Mouse (Mus musculus) intestine, postnatal 0 days (tissue): ENCODE data around the gene Timm29. TPM values are rescaled to one million over a fixed set of nuclear protein-coding genes. Genes with fewer than 3 reads are reported as not detected.

ENCODE experiments used
- ATAC-seq: fragments of 200-750 bp; cut with Nextera tagmentation; 2 replicates; pipeline ENCODE4 v1.8.0; 2017; ENCODE audit warnings: mild to moderate bottlenecking, moderate TSS enrichment, moderate library complexity
- H3K27ac ChIP-seq: fragments of 300-500 bp; sonication (generic); 2 replicates; pipeline ENCODE4 v1.5.1; 2014; ENCODE audit warnings: mild to moderate bottlenecking, low read depth, low read length, moderate library complexity
- H3K27me3 ChIP-seq: fragments of 300-500 bp; sonication (generic); replicated peaks from 2 replicates; pipeline ENCODE4 v1.6.1; 2014; ENCODE audit warnings: low read length, mixed read lengths; ENCODE audit not compliant: control insufficient read depth, insufficient read depth
- H3K36me3 ChIP-seq: fragments of 300-500 bp; sonication (generic); 2 replicates; pipeline ENCODE4 v1.6.1; 2014; ENCODE audit warnings: mild to moderate bottlenecking, moderate library complexity; ENCODE audit not compliant: control insufficient read depth, insufficient read depth
- H3K4me1 ChIP-seq: fragments of 300-500 bp; sonication (generic); replicated peaks from 2 replicates; pipeline ENCODE4 v1.6.1; 2014; ENCODE audit warnings: antibody characterized with exemption, low read length, mixed read lengths; ENCODE audit not compliant: control insufficient read depth, insufficient read depth
- H3K4me2 ChIP-seq: fragments of 300-500 bp; sonication (generic); replicated peaks from 2 replicates; pipeline ENCODE4 v1.6.1; 2014; ENCODE audit warnings: low read depth, mild to moderate bottlenecking, moderate library complexity
- H3K4me3 ChIP-seq: fragments of 300-500 bp; sonication (generic); 2 replicates; pipeline ENCODE4 v1.5.1; 2014; ENCODE audit warnings: low read depth, low read length
- H3K9ac ChIP-seq: fragments of 300-500 bp; sonication (generic); 2 replicates; pipeline ENCODE4 v1.6.1; 2014; ENCODE audit warnings: mild to moderate bottlenecking, low read depth, low read length
- H3K9me3 ChIP-seq: fragments of 300-500 bp; sonication (generic); 2 replicates; pipeline ENCODE4 v1.6.1; 2016; ENCODE audit warnings: mixed run types; ENCODE audit not compliant: control insufficient read depth
- CTCF ChIP-seq: sonication (generic); IDR thresholded peaks from 2 replicates; pipeline ENCODE4 v1.5.1; 2016; ENCODE audit warnings: low read depth, mild to moderate bottlenecking, control low read depth, antibody characterized with exemption, moderate library complexity
- WGBS: fragments of 180-500 bp; shearing (Covaris S2); extraction: QIAGEN DNeasy Blood & Tissue Kit; methylation state at CpG from one replicate; pipeline ENCODE4 v1.1.7; 2014; 5-methylcytosine and 5-hydroxymethylcytosine counted together
- polyA plus RNA-seq: library from polyadenylated mRNA; unstranded; fragments of >200 nt; fragmentation: Nextera tagmentation; extraction: Ambion mirVana; gene quantifications from 2 replicates; pipeline ENCODE4 v1.2.1, GENCODE M21; 2015

Timm29 gene
- polyA plus RNA-seq, 1 experiment from 2014 or later = 15.9 TPM

DNA sequence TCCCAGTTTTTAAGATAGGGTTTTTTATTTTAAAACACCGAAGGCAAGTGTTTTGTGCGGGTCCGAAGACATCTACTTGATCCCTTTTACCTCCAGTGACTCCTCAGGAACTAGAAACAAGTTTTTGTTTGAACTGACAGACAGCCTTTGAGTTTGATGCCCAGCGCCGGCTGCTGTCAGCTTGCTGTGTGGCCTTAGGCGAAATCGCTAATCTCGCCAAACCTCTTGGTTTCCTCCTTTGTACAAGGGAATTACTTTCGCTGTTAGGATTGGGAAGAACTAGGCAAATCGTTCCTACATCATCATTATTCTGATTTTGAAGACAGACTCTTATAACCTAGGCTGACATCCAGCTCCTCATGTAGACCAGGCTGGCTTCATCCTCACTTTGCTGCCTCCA is 24.5 kb downstream of the Timm29 start:
- Histone ChIP-seq H3K4me3 (peak overlapping the region; percentile 81), H3K4me1 (no peaks in the 10 kb centered on the region), H3K9me3 (no peaks in the 10 kb centered on the region), H3K4me2 (peak overlapping the region; percentile 69), H3K9ac (peak overlapping the region; percentile 87), H3K36me3 (no peaks in the 10 kb centered on the region), H3K27me3 (no peaks in the 10 kb centered on the region), H3K27ac (peak overlapping the region; percentile 92)
- TF ChIP-seq CTCF = no peak
- 3% methylated on average over 10 of the region's 10 CpGs for WGBS
- ATAC-seq = no peak

DNA sequence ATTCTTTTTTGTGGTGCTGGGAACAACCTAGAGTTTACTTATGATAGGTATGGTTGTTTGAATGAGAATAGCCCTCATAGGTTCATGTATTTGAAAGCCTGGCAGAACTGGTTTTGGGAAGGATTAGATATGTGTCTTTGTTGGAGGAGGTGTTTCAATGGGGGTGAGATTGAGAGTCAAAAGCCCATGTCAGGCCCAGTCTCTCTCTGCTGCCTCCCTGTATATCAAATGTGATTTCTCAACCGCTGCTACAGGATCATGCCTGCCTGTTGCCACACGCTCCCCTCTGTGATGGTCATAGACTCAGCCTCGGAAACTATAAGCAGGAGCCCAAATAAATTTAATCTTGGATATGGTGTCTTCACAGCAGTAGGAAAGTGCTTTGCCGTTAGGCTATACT is 27.7 kb downstream of the Timm29 start:
- H3K27me3 ChIP-seq = no peaks in the 10 kb centered on the region
- no peaks in the 10 kb centered on the region for H3K4me1 ChIP-seq
- H3K9me3 ChIP-seq = no peaks in the 10 kb centered on the region
- no peak overlapping the region for H3K9ac ChIP-seq
- H3K36me3 ChIP-seq = no peaks in the 10 kb centered on the region
- no peak overlapping the region for H3K27ac ChIP-seq
- no peak for ATAC-seq
- no peak overlapping the region for H3K4me2 ChIP-seq
- TF ChIP-seq CTCF = no peak
- WGBS = 84% methylated on average over 4 of the region's 4 CpGs
- no peak overlapping the region for H3K4me3 ChIP-seq

DNA sequence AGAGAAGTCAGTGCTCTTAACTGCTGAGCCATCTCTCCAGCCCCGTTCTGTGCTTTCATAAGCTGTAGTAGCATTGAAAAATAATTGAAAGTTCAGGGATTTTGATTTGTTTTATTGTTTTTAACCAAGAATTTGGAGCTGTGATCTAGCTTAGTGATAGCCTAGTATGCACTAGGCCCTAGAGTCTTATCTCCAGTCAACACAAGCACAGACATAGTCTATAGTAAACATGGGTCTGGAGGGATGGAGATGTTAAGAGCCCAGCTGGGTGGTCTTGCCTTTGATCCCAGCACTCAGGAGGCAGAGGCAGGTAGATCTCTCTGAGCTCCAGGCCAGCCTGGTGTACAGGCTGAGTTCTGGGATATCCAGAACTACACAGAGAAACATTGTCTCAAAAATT is 30.2 kb downstream of the Timm29 start:
- ATAC-seq = no peak
- Histone ChIP-seq H3K27me3 (no peaks in the 10 kb centered on the region), H3K4me1 (no peaks in the 10 kb centered on the region), H3K4me3 (no peak overlapping the region), H3K9me3 (no peaks in the 10 kb centered on the region), H3K36me3 (no peaks in the 10 kb centered on the region), H3K4me2 (no peak overlapping the region), H3K27ac (no peak overlapping the region), H3K9ac (no peak overlapping the region)
- WGBS = 98% methylated on average over 1 of the region's 1 CpGs
- no peak for TF ChIP-seq CTCF

DNA sequence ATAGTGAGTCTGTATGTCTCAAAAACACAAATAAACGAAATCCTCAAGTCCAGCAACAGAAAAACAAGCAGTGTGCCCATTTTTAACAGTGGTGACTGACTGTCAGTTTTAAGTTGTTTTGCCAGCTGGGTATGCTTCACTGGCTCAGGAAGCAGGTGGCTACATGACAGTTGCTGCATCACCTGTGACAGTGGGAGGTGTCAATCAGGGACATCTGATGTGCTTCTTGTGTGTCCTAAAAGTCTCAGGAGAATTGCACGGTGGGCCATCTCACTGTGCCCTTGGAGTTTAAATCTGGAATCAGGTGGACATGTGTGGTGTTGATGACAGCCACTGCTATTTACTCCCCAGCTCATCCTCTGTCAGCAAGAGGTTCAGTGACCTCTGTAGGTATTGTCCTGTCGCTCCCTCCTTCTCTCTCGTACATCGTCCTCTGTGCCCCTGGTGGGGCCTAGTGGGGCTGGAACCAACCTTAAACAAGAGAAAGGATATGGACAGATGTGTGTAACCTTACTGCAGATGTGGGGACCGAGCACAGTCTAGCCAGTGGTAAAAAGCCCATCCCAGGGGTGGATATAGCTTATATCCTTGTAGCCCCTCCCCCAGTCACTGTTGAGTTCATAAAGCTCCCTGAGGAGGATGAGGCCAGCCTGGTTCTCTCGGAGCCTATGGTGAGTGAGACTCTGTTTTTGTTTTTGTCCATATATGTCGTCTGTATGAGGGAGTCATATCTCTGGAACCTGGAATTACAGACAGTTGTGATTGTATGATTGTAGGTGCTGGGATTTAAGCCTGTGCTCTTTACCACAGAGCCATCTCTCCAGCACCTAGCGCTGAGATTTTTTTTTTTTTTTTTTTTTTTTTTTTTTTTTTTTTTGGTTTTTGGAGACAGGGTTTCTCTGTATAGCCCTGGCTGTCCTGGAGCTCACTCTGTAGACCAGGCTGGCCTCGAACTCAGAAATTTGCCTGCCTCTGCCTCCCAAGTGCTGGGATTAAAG is 33.1 kb downstream of the Timm29 start:
- ATAC-seq = no peak

DNA sequence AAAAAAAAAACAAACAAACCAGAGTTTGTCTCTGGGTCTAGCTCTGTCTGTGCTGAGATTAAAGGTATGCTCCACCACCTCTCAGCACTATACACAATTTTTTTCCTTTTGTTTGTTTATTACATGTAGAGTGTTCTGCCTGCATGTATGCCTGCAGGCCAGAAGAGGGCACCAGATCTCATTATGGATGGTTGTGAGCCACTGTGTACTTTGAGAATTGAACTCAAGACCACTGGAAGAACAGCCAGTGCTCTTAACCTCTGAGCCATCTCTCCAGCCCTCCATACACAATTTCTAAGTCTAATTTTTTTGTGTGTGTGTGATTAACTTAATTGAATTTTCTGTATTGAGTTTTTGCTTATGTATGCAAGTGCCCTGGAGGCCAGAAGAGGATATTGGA is 34.0 kb downstream of the Timm29 start:
- no peaks in the 10 kb centered on the region for H3K36me3 ChIP-seq
- no peaks in the 10 kb centered on the region for H3K9me3 ChIP-seq
- H3K27ac ChIP-seq = no peak overlapping the region
- no peaks in the 10 kb centered on the region for H3K4me1 ChIP-seq
- no peak overlapping the region for H3K4me3 ChIP-seq
- H3K27me3 ChIP-seq = no peaks in the 10 kb centered on the region
- ATAC-seq = no peak
- peak; percentile 62 for TF ChIP-seq CTCF
- H3K9ac ChIP-seq = no peak overlapping the region
- no peak overlapping the region for H3K4me2 ChIP-seq

More for the DNA sequence above, 33.1 kb downstream of the Timm29 start:
- Histone ChIP-seq H3K27ac (no peak overlapping the region), H3K9me3 (no peaks in the 10 kb centered on the region), H3K27me3 (no peaks in the 10 kb centered on the region), H3K4me1 (no peaks in the 10 kb centered on the region), H3K4me3 (no peak overlapping the region), H3K4me2 (no peak overlapping the region), H3K9ac (no peak overlapping the region), H3K36me3 (no peaks in the 10 kb centered on the region)
- no peak for TF ChIP-seq CTCF
- 83% methylated on average over 10 of the region's 10 CpGs for WGBS

DNA sequence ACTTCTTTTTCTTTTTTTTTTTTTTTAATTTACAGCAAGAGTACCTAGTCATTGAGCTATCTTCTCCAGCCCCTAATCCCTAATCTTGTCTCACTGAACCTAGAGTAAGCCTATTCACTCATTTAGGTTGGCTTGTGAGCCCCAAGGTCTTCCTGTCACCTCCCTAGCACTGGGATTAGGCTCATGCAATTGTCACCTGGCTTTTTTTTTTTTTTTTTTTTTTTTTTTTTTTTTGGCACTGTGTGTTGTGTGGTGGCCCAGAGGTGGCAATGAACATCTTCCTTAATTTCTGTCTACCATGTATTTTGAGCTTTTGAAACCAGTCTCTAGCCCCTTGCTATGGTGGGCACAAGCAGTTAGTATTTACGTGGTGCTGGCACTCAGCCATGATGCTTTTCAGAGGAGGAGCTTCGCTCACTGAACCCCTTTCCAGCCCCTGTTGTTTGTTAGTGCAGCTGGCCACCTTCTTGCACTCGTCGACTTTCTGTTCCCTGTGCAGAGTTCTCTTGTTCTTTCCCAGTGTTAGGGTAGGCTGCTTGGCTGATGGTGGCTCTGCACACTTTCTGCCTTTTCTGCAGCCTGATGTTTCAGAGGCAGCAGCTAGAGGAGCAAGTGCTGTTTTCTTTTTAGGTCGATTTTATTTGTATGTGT is 34.7 kb downstream of the Timm29 start:
- H3K27ac ChIP-seq = no peak overlapping the region
- H3K9me3 ChIP-seq = no peaks in the 10 kb centered on the region
- H3K4me1 ChIP-seq = no peaks in the 10 kb centered on the region
- no peak overlapping the region for H3K4me2 ChIP-seq
- no peak for TF ChIP-seq CTCF
- no peaks in the 10 kb centered on the region; the same call in 1 of the 2 replicates for H3K36me3 ChIP-seq
- no peak overlapping the region for H3K4me3 ChIP-seq
- H3K27me3 ChIP-seq = no peaks in the 10 kb centered on the region
- no peak overlapping the region for H3K9ac ChIP-seq
- 76% methylated on average over 5 of the region's 5 CpGs for WGBS
- no peak for ATAC-seq
